Mouse (Mus musculus) G1E (cell line): ENCODE measurements at regions not wholly inside any gene's neighbourhood (a gene's known extent, or its start where the extent isn't known, plus 50 kb on each side); places are given as distances from the start of the nearest gene placed in this dataset.

Experiments used
- ATAC-seq: 2 replicates; pipeline ENCODE4 v1.8.0; 2016; ENCODE audit warnings: mild to moderate bottlenecking; ENCODE audit not compliant: insufficient number of reproducible peaks, poor library complexity, low FRiP score, severe bottlenecking; ENCODE audit errors: extremely low read depth
- DNase-seq: peaks from one replicate; pipeline ENCODE4 v3.0.0; 2012; ENCODE audit warnings: low spot score
- H3K27me3 ChIP-seq: 2 replicates; pipeline ENCODE4 v1.6.1; 2012; ENCODE audit warnings: mild to moderate bottlenecking, low read length, inconsistent platforms; ENCODE audit not compliant: insufficient read depth
- H3K36me3 ChIP-seq: replicated peaks from 2 replicates; pipeline ENCODE3; 2012; ENCODE audit warnings: mild to moderate bottlenecking, inconsistent platforms
- H3K4me1 ChIP-seq: 2 replicates; pipeline ENCODE4 v1.6.1; 2012; ENCODE audit warnings: low read depth, low read length, inconsistent platforms, mixed read lengths; ENCODE audit not compliant: insufficient read depth
- H3K4me3 ChIP-seq: 2 replicates; pipeline ENCODE4 v1.5.1; 2012; ENCODE audit warnings: low read depth, mild to moderate bottlenecking, inconsistent platforms, low read length, moderate library complexity, mixed read lengths
- H3K9me3 ChIP-seq: replicated peaks from 2 replicates; pipeline ENCODE4 v1.6.1; 2012; ENCODE audit warnings: inconsistent platforms
- CTCF ChIP-seq: IDR thresholded peaks from 2 replicates; pipeline ENCODE4 v1.5.1; 2012; ENCODE audit warnings: low read depth, low read length, inconsistent platforms, mixed read lengths
- GATA1 ChIP-seq: IDR thresholded peaks from 2 replicates; pipeline ENCODE4 v1.6.1; 2012; ENCODE audit warnings: borderline replicate concordance, low read length, inconsistent platforms, mixed read lengths
- GATA2 ChIP-seq: IDR thresholded peaks from 2 replicates; pipeline ENCODE4 v1.6.1; 2012; ENCODE audit warnings: low read depth, low read length, inconsistent platforms, borderline replicate concordance
- POLR2AphosphoS5 ChIP-seq: IDR thresholded peaks from 2 replicates; pipeline ENCODE4 v1.6.1; 2012; ENCODE audit warnings: low read depth, low read length, inconsistent platforms; ENCODE audit not compliant: insufficient replicate concordance
- TAL1 ChIP-seq: conservative IDR thresholded peaks from 2 replicates; pipeline ENCODE4 v1.6.1; 2012; ENCODE audit warnings: low read depth, low read length, inconsistent platforms, mixed read lengths

GRCm38 (mm10) chr7:115153764-115154509 lies 410.4 kb downstream of the Insc start:
- H3K36me3 ChIP-seq = no peaks in the 10 kb centered on the region
- H3K27me3 ChIP-seq = no peaks in the 10 kb centered on the region
- ATAC-seq (no peak), DNase-seq (no peak)
- H3K9me3 ChIP-seq = no peaks in the 10 kb centered on the region
- TF ChIP-seq POLR2AphosphoS5 = no peak
- no peaks in the 10 kb centered on the region for H3K4me1 ChIP-seq
- H3K4me3 ChIP-seq = no peak overlapping the region

- no peak overlapping the region for H3K4me3 ChIP-seq
- H3K9me3 ChIP-seq = no peaks in the 10 kb centered on the region
- no peaks in the 10 kb centered on the region for H3K4me1 ChIP-seq
- no peak for TF ChIP-seq CTCF
- no peak for TF ChIP-seq TAL1
- TF ChIP-seq GATA2 = no peak
- TF ChIP-seq GATA1 = no peak
- no peak for TF ChIP-seq POLR2AphosphoS5
- DNase-seq (no peak), ATAC-seq (no peak)
- no peaks in the 10 kb centered on the region for H3K36me3 ChIP-seq
- H3K27me3 ChIP-seq = no peaks in the 10 kb centered on the region
Observed at GRCm38 (mm10) chr7:115170023-115170422, 426.5 kb downstream of the Insc start.

GRCm38 (mm10) chr7:115170439-115170838 lies 426.9 kb downstream of the Insc start:
- Histone ChIP-seq H3K27me3 (no peaks in the 10 kb centered on the region), H3K4me3 (no peak overlapping the region), H3K9me3 (no peaks in the 10 kb centered on the region), H3K36me3 (no peaks in the 10 kb centered on the region), H3K4me1 (no peaks in the 10 kb centered on the region)
- DNase-seq (no peak), ATAC-seq (no peak)
- no peak for TF ChIP-seq TAL1
- TF ChIP-seq GATA2 = no peak
- TF ChIP-seq CTCF = no peak
- no peak for TF ChIP-seq POLR2AphosphoS5
- TF ChIP-seq GATA1 = no peak

GRCm38 (mm10) chr7:115192482-115192881 lies 449.0 kb downstream of the Insc start:
- ATAC-seq = no peak
- Histone ChIP-seq H3K27me3 (no peaks in the 10 kb centered on the region), H3K4me1 (no peaks in the 10 kb centered on the region), H3K36me3 (no peaks in the 10 kb centered on the region), H3K4me3 (no peak overlapping the region), H3K9me3 (no peaks in the 10 kb centered on the region)
- no peak for DNase-seq
- no peak for TF ChIP-seq GATA1
- TF ChIP-seq TAL1 = no peak

- Histone ChIP-seq H3K4me3 (no peak overlapping the region), H3K27me3 (no peaks in the 10 kb centered on the region), H3K9me3 (no peaks in the 10 kb centered on the region), H3K4me1 (no peaks in the 10 kb centered on the region), H3K36me3 (no peaks in the 10 kb centered on the region)
- TF ChIP-seq POLR2AphosphoS5 (no peak), TAL1 (no peak), CTCF (no peak), GATA2 (no peak), GATA1 (no peak)
- DNase-seq = no peak
- no peak for ATAC-seq
Observed at GRCm38 (mm10) chr7:115192992-115193761, 449.7 kb downstream of the Insc start.

GRCm38 (mm10) chr7:115204916-115205315 lies 461.4 kb downstream of the Insc start:
- no peaks in the 10 kb centered on the region for H3K27me3 ChIP-seq
- TF ChIP-seq POLR2AphosphoS5 = no peak
- H3K36me3 ChIP-seq = no peaks in the 10 kb centered on the region
- H3K4me3 ChIP-seq = no peak overlapping the region
- no peaks in the 10 kb centered on the region for H3K4me1 ChIP-seq
- DNase-seq (no peak), ATAC-seq (no peak)
- H3K9me3 ChIP-seq = no peaks in the 10 kb centered on the region
